Mouse (Mus musculus): ENCODE data around the gene Klf11.
"Not testable (repeated sequence)": the region's sequence is repeated elsewhere in the genome, so short reads cannot be mapped to it uniquely, and the experiment has no call there.

Gene Klf11

GRCm38 (mm10) chr12:24651063-24651557 lies at the start of gene Klf11:
Gene Klf11, plus strand, starts transcription at chr12:24651274.
- peak; percentile 97 to 98 for DNase-seq (ENCODE audit: low spot score in 2 of 2)

GRCm38 (mm10) chr12:24603266-24603665 lies 47.8 kb upstream of the Klf11 start:
- peak; percentile 67 to 84 for DNase-seq (ENCODE audit: low spot score in 2 of 2)

- DNase-seq (ENCODE audit: low spot score in 2 of 2): no peak
These were observed 44.9 kb upstream of the Klf11 start for GRCm38 (mm10) chr12:24606166-24606565.

DNA sequence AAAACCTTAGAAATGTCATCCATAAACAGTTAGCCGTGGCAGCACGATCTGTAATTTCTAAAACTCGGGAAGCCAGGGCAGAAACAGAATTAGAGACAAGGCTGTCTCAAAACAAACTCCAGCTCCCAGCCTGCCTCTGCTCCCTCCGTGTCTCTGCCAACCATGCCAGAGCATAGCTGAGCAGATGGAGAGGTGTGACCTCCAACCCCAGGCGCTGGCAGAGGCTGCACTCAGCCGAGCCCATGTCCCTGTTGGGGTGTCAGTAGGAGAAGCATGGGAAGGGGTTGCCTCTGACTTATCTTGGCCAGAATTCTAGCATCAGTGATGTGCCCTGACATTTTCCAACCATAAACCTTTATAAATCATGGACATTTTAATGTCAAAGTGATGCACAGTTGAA lies 38.5 kb upstream of the Klf11 start:
- DNase-seq (ENCODE audit: low spot score in 2 of 2): no peak

- no peak for DNase-seq (ENCODE audit: low spot score in 2 of 2)
These were observed 36.5 kb upstream of the Klf11 start for GRCm38 (mm10) chr12:24614452-24615075.

- DNase-seq (ENCODE audit: low spot score in 2 of 2): no peak
These were observed 35.9 kb upstream of the Klf11 start for GRCm38 (mm10) chr12:24615140-24615539.

- DNase-seq (ENCODE audit: low spot score in 2 of 2): no peak
These were observed 31.6 kb upstream of the Klf11 start for GRCm38 (mm10) chr12:24619436-24619835.

DNA sequence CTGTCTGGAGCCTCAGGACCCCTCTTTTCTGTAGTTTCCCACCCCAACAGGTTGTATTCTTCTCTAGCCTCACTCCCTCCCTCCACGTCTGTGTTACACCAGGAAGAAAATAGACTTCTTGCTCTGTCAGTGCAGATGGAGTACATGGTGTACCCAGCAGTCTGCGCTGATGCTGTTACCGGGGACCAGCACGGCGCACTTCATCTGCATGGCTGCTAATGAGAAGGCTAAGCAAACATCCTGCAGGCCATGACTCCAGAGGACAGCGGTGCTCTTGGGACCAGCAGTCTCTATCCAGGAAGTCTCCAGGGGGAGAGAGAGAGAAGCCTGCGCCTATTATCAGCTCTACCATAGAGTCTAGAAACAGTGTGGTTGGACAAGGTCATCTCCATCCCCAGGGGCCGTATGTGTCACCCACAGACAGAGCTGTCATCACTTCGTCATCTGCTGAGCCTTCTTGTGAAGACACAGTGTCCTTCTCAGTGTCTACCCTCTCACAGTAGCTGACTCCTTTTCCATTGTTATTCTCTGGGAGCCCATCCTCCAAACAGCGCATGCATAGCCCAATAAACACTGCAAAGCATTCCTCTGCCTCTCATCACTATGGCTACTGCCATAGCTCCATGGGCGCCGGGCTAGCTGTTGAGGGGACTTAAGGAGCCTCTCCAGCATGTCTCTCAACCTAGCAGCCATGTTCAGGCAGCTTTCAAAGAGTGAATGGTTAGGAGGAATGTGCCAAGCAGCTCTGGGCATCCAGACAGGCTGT lies 27.4 kb upstream of the Klf11 start:
- DNase-seq (ENCODE audit: low spot score in 2 of 2): no peak

- no peak for DNase-seq (ENCODE audit: low spot score in 2 of 2)
These were observed 24.7 kb upstream of the Klf11 start for GRCm38 (mm10) chr12:24626401-24626800.

DNA sequence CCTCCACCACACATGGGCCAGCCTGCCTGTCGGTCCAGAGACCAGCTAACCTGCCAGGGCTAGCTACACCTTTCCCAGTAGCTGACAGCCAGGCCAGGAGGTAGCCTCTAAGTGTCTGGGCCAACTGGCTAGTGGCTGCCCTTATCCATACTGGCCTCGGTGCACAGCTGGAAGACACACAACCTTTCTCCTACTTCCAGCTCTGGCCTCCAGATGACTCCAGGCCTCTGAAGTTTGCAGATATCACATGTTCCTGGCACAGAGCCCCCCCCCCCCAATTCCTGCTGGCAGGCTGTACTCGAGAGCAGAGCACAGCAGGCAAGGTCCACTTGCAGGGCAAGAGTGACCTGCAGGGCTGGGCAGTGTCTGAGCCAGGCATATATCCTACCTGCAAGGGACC lies 23.9 kb upstream of the Klf11 start:
- DNase-seq (ENCODE audit: low spot score in 2 of 2): no peak

GRCm38 (mm10) chr12:24630220-24630619 lies 20.9 kb upstream of the Klf11 start:
- DNase-seq (ENCODE audit: low spot score in 2 of 2): no peak

DNA sequence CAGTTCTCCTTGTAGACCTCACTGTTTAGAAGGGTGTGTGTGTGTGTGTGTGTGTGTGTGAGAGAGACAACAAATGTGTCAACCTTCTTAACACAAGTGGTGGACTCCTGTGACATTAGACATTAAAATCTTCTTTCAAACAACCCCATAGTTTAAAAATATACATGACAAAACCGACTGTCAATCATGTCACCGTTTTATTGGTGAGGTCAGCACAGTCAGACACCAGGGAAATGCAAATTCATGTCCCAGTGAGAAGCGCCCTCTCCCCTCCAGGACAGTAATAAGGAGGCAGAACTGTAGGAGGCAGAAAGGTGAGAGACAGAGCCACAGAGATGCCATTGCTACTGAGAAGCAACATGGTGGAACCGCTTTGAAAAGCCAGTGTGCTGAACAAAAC lies 18.7 kb upstream of the Klf11 start:
- DNase-seq (ENCODE audit: low spot score in 2 of 2): no peak

GRCm38 (mm10) chr12:24633753-24634191 lies 17.3 kb upstream of the Klf11 start:
- no peak for DNase-seq (ENCODE audit: low spot score in 2 of 2)

- no peak for DNase-seq (ENCODE audit: low spot score in 2 of 2)
These were observed 16.9 kb upstream of the Klf11 start for GRCm38 (mm10) chr12:24634212-24634611.

- DNase-seq (ENCODE audit: low spot score in 2 of 2): no peak
These were observed 16.4 kb upstream of the Klf11 start for GRCm38 (mm10) chr12:24634648-24635047.

DNA sequence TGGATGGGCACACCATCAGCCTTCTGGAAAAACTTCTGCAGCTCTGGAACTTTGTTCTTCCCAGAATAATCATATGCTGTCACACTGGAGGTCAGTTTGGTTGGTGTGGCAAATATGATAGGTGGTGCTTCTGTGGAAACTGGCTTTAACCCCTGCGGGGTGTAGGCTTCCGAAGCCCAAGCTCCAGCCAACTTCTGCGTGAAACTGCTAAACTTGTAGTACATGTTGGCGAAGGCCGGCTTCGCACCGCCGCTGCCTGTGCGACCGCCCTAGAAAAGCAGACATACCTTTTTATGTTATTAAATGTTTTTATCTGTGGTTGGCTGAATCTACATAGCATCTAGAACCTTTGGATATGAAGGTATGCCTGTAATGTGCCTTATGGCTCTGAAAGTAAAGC lies 12.3 kb upstream of the Klf11 start:
- not testable (repeated sequence) for DNase-seq (ENCODE audit: low spot score in 2 of 2)

GRCm38 (mm10) chr12:24642370-24642802 lies 8.7 kb upstream of the Klf11 start:
- peak; percentile 87 to 89 for DNase-seq (ENCODE audit: low spot score in 2 of 2)

DNA sequence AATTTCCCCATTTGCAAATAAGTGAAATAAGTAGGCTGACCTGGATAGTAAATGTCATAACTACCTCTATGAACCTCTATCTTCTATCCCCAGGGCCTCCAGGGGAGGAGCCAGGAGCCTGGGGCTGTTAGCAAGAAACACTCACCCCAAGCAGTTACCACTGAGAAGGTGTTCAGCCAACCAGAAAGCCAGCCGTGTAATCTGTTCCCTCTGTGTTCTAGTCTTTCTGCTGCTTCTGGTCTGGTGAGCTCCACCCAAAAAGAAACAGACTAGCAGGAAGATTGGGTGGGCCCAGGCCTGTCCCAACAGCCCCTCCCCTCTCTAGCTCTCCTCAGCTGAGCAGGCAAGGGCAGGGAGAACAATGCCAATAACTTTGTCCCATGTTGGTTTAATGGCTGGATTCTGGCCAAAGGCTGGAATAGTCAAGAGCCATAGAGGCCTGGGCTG lies 6.9 kb upstream of the Klf11 start:
- DNase-seq (ENCODE audit: low spot score in 2 of 2): no peak

DNA sequence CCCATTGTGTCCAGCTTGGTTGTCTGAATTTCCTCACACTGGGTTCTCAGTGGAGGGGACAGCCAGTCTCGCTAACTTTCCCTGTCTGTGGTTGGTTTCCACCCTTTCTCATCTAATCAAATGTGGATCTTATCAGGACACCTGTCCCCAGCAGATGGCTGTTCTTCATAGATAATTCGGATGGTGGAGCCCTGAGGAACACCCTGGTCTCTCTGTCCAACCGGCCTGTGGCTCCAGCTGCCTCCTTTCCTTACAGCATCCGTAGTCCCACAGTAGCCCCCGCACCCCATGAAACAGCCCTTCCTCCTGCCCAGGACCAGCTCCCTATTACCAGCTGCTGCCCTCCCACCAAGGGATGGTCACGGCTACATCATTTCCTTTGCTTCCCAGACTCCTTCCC lies 5.2 kb upstream of the Klf11 start:
- no peak for DNase-seq (ENCODE audit: low spot score in 2 of 2)

DNA sequence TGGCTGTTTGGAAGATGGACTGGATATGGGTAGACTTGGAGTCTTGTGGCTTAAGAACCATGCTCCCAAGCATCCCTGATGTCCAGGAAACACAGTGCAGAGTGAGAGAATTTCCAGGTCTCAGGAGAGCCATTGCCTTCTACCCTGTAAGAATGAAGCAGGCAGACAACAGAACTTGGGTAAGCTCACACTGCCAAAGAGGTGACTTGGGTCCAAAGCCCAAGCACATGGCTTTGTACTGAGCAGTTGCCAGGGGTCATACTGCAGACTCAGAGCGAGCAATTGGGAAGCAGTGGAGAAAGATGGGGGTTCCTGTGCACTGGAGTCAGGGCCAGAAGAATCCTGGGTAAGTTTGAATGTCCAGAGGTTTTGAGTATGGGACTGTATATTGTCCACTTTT lies 3.0 kb upstream of the Klf11 start:
- no peak for DNase-seq (ENCODE audit: low spot score in 2 of 2)

DNA sequence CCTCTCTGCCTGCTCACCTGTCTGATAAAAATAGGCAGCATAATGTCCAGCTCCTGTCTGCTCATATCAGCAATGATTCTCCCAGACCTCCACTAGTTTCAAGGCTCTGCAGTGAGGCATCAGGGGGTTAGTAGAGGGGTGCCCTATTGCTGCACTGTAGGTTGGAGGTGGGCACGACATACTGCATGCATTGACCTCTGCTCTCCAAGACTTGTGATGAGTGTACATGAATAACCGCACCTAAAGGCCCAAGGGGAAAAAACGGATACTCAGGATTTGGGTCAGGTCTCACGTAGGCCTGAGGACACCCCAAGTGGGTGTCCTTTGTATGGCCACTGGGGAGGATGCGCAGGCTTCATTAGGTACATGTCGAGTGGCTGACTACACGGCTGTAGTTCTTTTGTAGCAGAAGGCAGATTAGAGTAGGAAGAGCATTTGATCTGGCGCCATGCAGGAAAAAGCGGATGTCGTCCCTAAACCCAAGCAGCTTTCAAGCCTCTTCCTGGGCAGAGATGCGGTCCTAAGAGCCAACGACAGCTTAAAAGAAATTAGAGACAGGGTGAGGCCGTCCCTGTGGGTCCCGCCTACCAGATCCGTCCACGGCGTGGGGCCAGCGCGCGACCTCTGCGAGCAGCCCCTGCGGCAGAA lies 535 bp upstream of the Klf11 start:
- DNase-seq (ENCODE audit: low spot score in 2 of 2): no peak

- peak; percentile 94 for DNase-seq (ENCODE audit: low spot score in 2 of 2)
These were observed 718 bp downstream of the Klf11 start for GRCm38 (mm10) chr12:24651642-24652342.
